Mouse (Mus musculus) limb, embryonic 15.5 days (tissue): Measurements from ENCODE around the gene Slc25a1. TPM values are rescaled to one million over a fixed set of nuclear protein-coding genes. Genes with fewer than 3 reads are reported as not detected.

Source experiments
- ATAC-seq: fragments of 200-750 bp; cut with Nextera tagmentation; 2 replicates; pipeline ENCODE4 v1.8.0; 2017; ENCODE audit warnings: low read depth, moderate TSS enrichment; ENCODE audit not compliant: insufficient number of reproducible peaks, low FRiP score, low TSS enrichment
- H3K27ac ChIP-seq: fragments of 300-500 bp; sonication (generic); 2 replicates; pipeline ENCODE4 v1.5.1; 2015; ENCODE audit warnings: moderate library complexity, mild to moderate bottlenecking, inconsistent platforms
- H3K27me3 ChIP-seq: fragments of 300-500 bp; sonication (generic); 2 replicates; pipeline ENCODE4 v1.6.1; 2015; ENCODE audit warnings: inconsistent platforms
- H3K36me3 ChIP-seq: fragments of 300-500 bp; sonication (generic); 2 replicates; pipeline ENCODE4 v1.6.1; 2015; ENCODE audit warnings: inconsistent platforms
- H3K4me1 ChIP-seq: fragments of 300-500 bp; sonication (generic); 2 replicates; pipeline ENCODE4 v1.6.1; 2015; ENCODE audit warnings: inconsistent platforms
- H3K4me2 ChIP-seq: fragments of 300-500 bp; sonication (generic); 2 replicates; pipeline ENCODE4 v1.6.1; 2015; ENCODE audit warnings: mild to moderate bottlenecking, inconsistent platforms
- H3K4me3 ChIP-seq: fragments of 300-500 bp; sonication (generic); 2 replicates; pipeline ENCODE4 v1.5.1; 2015; ENCODE audit warnings: mild to moderate bottlenecking, inconsistent platforms
- H3K9ac ChIP-seq: fragments of 300-500 bp; sonication (generic); 2 replicates; pipeline ENCODE4 v1.6.1; 2015; ENCODE audit warnings: inconsistent platforms
- H3K9me3 ChIP-seq: fragments of 300-500 bp; sonication (generic); 2 replicates; pipeline ENCODE4 v1.6.1; 2016; ENCODE audit warnings: inconsistent platforms
- WGBS: fragments of 180-500 bp; shearing (Covaris S2); methylation state at CpG from one replicate; pipeline ENCODE4 v1.1.7; 2015; 5-methylcytosine and 5-hydroxymethylcytosine counted together
- polyA plus RNA-seq: library from polyadenylated mRNA; unstranded; fragments of >200 nt; fragmentation: Nextera tagmentation; extraction: Ambion mirVana; gene quantifications from 2 replicates; pipeline ENCODE4 v1.2.1, GENCODE M21; 2015

Slc25a1 gene
- polyA plus RNA-seq, 1 experiment from 2014 or later, result 86.0 TPM

GRCm38 (mm10) chr16:17914307-17915249 lies 13.4 kb downstream of the Slc25a1 start, which contains the start of gene Gsc2:
Gsc2 (minus strand) TSS chr16:17915059.
- Histone ChIP-seq H3K9ac (peak within 1 kb of the TSS; percentile 26; the same call in 1 of the 2 replicates), H3K27me3 (peaks cover 74% of the 10 kb centered on the region), H3K27ac (no peak within 1 kb of the TSS), H3K9me3 (no peaks in the 10 kb centered on the region), H3K4me1 (peaks cover 22% of the 10 kb centered on the region), H3K4me3 (peak within 1 kb of the TSS; percentile 38), H3K36me3 (no peaks in the 10 kb centered on the region), H3K4me2 (peak within 1 kb of the TSS; percentile 71)
- ATAC-seq, result no peak
- WGBS, result under 1% methylated on average over 102 of the region's 106 CpGs

DNA sequence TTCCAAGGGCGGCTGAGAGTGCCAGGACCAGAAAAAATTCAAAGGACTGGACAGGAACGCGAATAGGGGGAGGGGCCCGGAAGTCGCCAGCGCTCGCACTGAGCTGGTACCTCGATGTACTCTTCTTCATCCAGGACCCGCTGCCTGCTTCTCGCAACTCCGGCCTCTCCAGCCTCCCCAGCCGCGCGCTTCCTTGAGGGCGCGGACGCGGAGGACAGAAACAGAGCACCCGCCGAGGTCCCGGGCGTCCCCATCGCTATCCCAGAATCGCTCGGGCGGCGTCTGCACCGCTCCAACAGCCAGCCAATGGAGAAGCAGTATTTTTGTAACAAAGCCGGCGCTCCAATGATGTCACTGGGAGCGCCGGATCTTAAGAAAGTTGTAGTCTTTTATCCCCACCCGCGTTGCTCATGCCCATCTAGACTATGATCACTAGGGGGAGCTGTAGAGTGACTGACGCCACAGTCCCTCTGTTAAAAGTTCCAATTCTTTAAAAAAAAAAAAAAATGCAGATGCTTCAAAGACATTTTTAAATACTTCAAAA lies 16.9 kb downstream of the Slc25a1 start, which contains the start of gene Ess2:
TSS of gene Ess2 (minus strand) at position 297 of the 544 bp plus-strand sequence.
- H3K4me2 ChIP-seq, result peak within 1 kb of the TSS; percentile 75
- peak within 1 kb of the TSS; percentile 92 for H3K4me3 ChIP-seq
- H3K27me3 ChIP-seq, result peaks cover 45% of the 10 kb centered on the region
- H3K9ac ChIP-seq, result peak within 1 kb of the TSS; percentile 89
- 1% methylated on average over 35 of the region's 35 CpGs for WGBS
- H3K9me3 ChIP-seq, result no peaks in the 10 kb centered on the region
- peaks cover 22% of the 10 kb centered on the region for H3K4me1 ChIP-seq
- peak within 1 kb of the TSS; percentile 80 for H3K27ac ChIP-seq
- peaks cover 30% of the 10 kb centered on the region for H3K36me3 ChIP-seq
- peak; percentile 91 for ATAC-seq

GRCm38 (mm10) chr16:17898462-17898861 lies 29.6 kb downstream of the Slc25a1 start, which contains the start of the genes Dgcr2 and Tssk2:
Dgcr2 (minus strand) TSS chr16:17898562.
Tssk2 (plus strand) TSS chr16:17898637.
- 93% methylated on average over 14 of the region's 14 CpGs for WGBS
- Histone ChIP-seq H3K27me3 (no peaks in the 10 kb centered on the region), H3K4me2 (no peak within 1 kb of the TSS), H3K27ac (no peak within 1 kb of the TSS), H3K4me1 (no peaks in the 10 kb centered on the region), H3K36me3 (peaks cover 52% of the 10 kb centered on the region), H3K9me3 (no peaks in the 10 kb centered on the region), H3K9ac (no peak within 1 kb of the TSS), H3K4me3 (no peak within 1 kb of the TSS)
- no peak for ATAC-seq

DNA sequence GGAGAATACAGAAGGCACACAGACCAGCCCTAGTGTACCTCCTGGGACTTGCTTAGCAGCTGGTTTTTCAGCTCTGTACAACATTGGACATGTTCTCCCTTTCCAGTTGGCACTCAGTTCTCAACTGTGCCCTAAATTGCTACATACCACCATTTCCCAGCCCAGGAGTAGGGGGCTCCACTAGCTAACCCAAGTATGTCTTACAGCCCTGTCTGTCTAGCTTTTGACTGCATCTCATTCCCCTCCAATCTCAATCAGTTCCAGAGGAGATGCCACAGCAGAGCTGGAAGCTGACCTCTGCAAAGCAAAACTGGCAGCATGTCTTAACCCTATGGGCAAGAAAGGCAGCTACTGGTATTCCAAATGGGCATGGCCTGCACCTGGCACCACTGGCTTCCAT lies 31.9 kb downstream of the Slc25a1 start:
- Histone ChIP-seq H3K4me2 (no peak overlapping the region), H3K4me1 (peaks cover 13% of the 10 kb centered on the region), H3K4me3 (no peak overlapping the region), H3K27ac (no peak overlapping the region), H3K9ac (no peak overlapping the region), H3K36me3 (peaks cover 28% of the 10 kb centered on the region), H3K27me3 (no peaks in the 10 kb centered on the region), H3K9me3 (no peaks in the 10 kb centered on the region)
- ATAC-seq, result no peak

DNA sequence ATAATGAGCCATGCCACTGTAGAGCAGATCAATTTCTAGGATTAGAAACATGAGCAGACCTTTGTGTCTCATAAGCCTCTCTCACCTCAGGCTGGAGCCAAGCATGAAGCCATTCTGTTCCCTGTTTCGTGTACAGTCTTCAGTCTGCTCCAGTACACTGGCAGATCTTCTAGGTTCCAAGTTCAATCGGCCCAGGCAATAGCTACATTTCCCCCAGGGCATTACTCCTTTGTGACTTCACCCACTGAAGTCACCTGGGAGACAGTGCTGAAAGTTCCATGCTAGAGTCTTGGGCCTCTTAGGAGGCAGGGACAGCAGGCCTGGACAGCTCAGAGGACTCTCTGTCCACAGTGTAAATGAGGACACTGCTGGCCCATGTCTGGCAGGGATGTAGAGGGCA lies 34.1 kb downstream of the Slc25a1 start, which contains the start of gene Tssk1:
TSS of gene Tssk1 (plus strand) at position 301 of the 400 bp plus-strand sequence.
- Histone ChIP-seq H3K9me3 (no peaks in the 10 kb centered on the region), H3K4me2 (no peak within 1 kb of the TSS), H3K4me3 (no peak within 1 kb of the TSS), H3K27ac (no peak within 1 kb of the TSS), H3K27me3 (no peaks in the 10 kb centered on the region), H3K9ac (no peak within 1 kb of the TSS), H3K4me1 (peaks cover 27% of the 10 kb centered on the region), H3K36me3 (peaks cover 9% of the 10 kb centered on the region)
- no peak for ATAC-seq
- 81% methylated on average over 2 of the region's 2 CpGs for WGBS

GRCm38 (mm10) chr16:17892606-17893005 lies 35.4 kb downstream of the Slc25a1 start:
- H3K36me3 ChIP-seq, result no peaks in the 10 kb centered on the region
- no peak for ATAC-seq
- no peak overlapping the region for H3K4me3 ChIP-seq
- H3K27me3 ChIP-seq, result no peaks in the 10 kb centered on the region
- peaks cover 27% of the 10 kb centered on the region for H3K4me1 ChIP-seq
- H3K27ac ChIP-seq, result peak overlapping the region; percentile 72; the same call in 1 of the 2 replicates
- H3K4me2 ChIP-seq, result no peak overlapping the region
- H3K9me3 ChIP-seq, result no peaks in the 10 kb centered on the region
- 54% methylated on average over 3 of the region's 3 CpGs for WGBS
- H3K9ac ChIP-seq, result no peak overlapping the region

- H3K27ac ChIP-seq, result peak within 1 kb of the TSS; percentile 97
- ATAC-seq, result peak; percentile 96
- no peaks in the 10 kb centered on the region for H3K9me3 ChIP-seq
- H3K9ac ChIP-seq, result peak within 1 kb of the TSS; percentile 96
- H3K27me3 ChIP-seq, result no peaks in the 10 kb centered on the region
- H3K4me2 ChIP-seq, result peak within 1 kb of the TSS; percentile 74
- H3K4me1 ChIP-seq, result peaks cover 27% of the 10 kb centered on the region
- no peaks in the 10 kb centered on the region for H3K36me3 ChIP-seq
- H3K4me3 ChIP-seq, result peak within 1 kb of the TSS; percentile 96
- under 1% methylated on average over 38 of the region's 38 CpGs for WGBS
These were observed 36.5 kb downstream of the Slc25a1 start, which contains the start of gene Gm20518 for GRCm38 (mm10) chr16:17891567-17891959. Gm20518 (minus strand) TSS chr16:17891671.

- H3K9me3 ChIP-seq, result no peaks in the 10 kb centered on the region
- peak overlapping the region; percentile 74 for H3K4me2 ChIP-seq
- H3K9ac ChIP-seq, result peak overlapping the region; percentile 96
- WGBS, result 0% methylated on average over 43 of the region's 44 CpGs
- H3K27ac ChIP-seq, result peak overlapping the region; percentile 97
- peak; percentile 42 for ATAC-seq
- H3K36me3 ChIP-seq, result no peaks in the 10 kb centered on the region
- H3K4me1 ChIP-seq, result peaks cover 27% of the 10 kb centered on the region
- H3K4me3 ChIP-seq, result peak overlapping the region; percentile 96
- H3K27me3 ChIP-seq, result no peaks in the 10 kb centered on the region
These were observed 37.0 kb downstream of the Slc25a1 start for GRCm38 (mm10) chr16:17890917-17891566.

GRCm38 (mm10) chr16:17890342-17890727 lies 37.7 kb downstream of the Slc25a1 start:
- Histone ChIP-seq H3K4me2 (peak overlapping the region; percentile 74), H3K9me3 (no peaks in the 10 kb centered on the region), H3K9ac (peak overlapping the region; percentile 96), H3K27ac (no peak overlapping the region), H3K36me3 (no peaks in the 10 kb centered on the region), H3K4me1 (peaks cover 27% of the 10 kb centered on the region), H3K4me3 (peak overlapping the region; percentile 96), H3K27me3 (no peaks in the 10 kb centered on the region)
- WGBS, result 35% methylated on average over 2 of the region's 2 CpGs
- ATAC-seq, result no peak

DNA sequence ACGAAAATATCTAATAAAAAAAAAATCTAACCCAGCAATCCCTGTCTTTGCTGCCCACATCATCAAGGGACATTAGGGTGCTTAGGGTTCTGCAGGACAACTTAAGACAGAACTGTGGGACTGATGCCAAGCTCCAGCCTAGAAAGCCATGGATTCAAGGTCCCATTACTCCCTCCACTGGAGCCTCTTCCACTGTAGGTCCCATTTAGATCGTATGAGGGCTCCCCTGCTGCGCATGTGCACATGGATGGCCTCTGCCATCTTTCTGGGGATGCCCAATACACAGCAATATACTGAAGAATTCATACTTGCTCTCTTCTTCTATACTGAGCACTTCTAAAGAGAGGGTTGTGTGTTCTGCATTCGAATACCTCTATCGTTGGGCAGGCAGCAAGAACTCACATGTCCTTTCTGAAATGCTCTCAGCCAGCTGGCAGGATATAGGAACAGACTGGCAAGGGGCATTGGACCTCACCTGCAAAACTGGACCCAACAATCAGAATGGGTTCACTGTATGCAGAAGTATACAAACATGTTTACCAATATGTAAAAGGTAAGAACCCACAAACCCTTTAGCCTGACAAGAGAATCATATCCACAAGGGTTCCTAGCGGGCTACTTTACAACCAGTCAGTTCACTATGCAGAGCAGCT lies 38.2 kb downstream of the Slc25a1 start:
- peak overlapping the region; percentile 74 for H3K4me2 ChIP-seq
- peak overlapping the region; percentile 96 for H3K4me3 ChIP-seq
- no peak for ATAC-seq
- H3K27me3 ChIP-seq, result no peaks in the 10 kb centered on the region
- WGBS, result 81% methylated on average over 6 of the region's 6 CpGs
- H3K27ac ChIP-seq, result no peak overlapping the region
- no peaks in the 10 kb centered on the region for H3K9me3 ChIP-seq
- H3K9ac ChIP-seq, result no peak overlapping the region
- peaks cover 27% of the 10 kb centered on the region for H3K4me1 ChIP-seq
- H3K36me3 ChIP-seq, result no peaks in the 10 kb centered on the region

- Histone ChIP-seq H3K27me3 (no peaks in the 10 kb centered on the region), H3K4me1 (peaks cover 6% of the 10 kb centered on the region), H3K36me3 (peaks cover 4% of the 10 kb centered on the region; the same call in 1 of the 2 replicates), H3K27ac (no peak overlapping the region), H3K9ac (no peak overlapping the region), H3K4me2 (no peak overlapping the region), H3K9me3 (no peaks in the 10 kb centered on the region), H3K4me3 (no peak overlapping the region)
- WGBS, result 80% methylated on average over 6 of the region's 6 CpGs
- ATAC-seq, result no peak
These were observed 43.9 kb downstream of the Slc25a1 start for GRCm38 (mm10) chr16:17884116-17884515.
